Mouse (Mus musculus): Measurements from ENCODE around the gene Mcrip2.

Gene Mcrip2

DNA sequence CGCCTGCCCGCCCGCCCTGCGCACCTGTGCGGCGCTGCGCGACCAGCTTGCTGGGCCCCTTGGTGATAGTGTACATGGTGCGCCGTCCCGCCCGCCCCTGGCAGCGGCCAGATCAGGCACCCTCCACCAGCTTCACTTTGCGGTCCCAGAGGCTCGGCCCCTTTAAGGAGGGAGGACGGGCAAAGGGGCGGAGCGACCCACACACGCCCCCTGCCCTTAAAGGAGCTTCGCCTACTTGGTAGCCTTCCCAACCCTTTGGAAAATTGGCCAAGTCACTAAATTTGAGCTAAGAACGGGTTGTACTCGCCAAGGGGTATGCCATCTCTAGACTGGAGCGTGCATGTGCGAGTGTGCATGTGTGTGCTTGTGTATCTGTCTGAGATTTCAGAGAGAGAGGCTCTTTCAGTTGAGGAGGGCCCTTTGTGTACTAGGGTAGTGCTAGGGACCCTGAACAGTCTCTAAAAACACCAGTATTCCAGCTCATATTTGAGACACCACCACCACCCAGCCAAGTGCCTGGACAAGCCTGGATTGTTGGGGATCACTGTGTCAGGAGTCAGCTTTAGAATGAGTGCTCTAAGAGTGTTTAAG, at the start of gene Mcrip2:
Gene Mcrip2 (minus strand): TSS at position 164 of the 591 bp plus-strand sequence.
- DNase-seq, result peak; percentile 85

- DNase-seq, result no peak
Measured at GRCm38 (mm10) chr17:25918037-25918750, 49.6 kb upstream of the Mcrip2 start.

- DNase-seq, result no peak
Measured at GRCm38 (mm10) chr17:25916931-25917647, 48.5 kb upstream of the Mcrip2 start.

DNA sequence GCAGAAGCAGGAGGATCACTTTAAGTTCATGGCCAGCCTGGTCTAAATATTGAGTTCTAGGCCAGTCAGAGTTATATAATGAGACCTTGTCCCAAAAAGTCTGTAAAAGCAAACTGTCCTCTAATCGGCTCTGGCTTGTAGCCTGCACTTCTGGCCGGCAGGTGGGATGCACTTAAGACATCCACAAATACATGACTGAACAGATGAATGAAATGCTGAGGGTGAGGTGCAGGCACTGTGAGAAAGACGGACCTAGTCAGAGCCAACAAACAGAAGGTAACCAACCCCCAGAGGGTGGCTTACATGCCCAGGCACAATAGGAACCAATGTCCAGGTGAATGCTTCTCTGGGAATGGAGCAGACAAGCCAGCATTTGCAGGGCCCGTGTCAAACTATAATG, 45.7 kb upstream of the Mcrip2 start:
- DNase-seq, result no peak

DNA sequence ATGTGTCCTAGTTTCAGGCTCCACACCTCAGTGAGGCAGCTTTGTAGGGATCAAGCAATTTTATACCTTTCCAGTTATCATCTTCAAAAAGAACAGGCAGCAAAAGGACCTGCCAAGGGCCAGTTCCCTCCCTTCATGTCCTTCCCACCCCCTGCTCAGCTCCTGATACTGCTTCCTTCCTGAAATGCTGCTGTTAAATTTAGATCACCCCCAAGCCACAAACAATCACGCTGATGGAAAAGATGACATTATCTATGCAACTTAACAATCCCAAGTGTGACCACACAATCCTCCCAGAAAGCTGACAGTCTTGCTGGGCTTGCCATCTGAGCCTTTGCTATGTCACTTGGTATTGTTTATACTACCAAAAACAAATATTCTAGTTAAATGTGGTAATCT, 45.3 kb upstream of the Mcrip2 start:
- no peak for DNase-seq

DNA sequence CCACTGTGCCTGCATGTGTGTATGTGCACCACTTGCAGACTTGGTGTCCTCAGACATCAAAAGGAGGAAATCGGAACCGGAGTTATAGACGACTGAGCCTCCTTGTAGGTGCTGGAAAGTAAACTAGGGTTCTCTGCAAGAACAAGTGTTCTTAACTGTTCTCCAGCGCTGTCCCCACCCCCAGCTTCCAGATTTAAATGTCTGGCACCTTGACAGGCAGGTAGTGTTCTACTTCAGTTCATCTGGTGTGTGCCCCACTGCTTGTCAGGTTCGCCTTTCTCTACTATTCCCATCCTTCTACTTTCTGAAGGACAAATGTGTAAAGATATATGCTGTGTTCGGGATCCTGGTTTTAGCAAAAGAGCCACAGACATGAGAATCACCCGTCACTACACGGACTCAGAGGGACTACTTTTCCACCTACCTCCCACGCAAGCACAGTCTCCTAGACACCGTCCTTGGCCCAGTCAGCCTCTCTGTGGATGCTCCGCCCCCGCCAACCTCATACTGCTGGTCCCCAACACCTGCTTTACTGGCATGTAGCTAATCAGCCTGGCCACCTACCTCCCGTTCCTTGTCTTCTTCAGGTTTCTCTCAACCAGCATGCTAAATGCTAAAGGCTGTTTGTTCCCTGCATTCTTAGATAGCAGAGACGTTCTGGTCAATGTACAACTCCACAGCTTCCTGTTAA, 44.8 kb upstream of the Mcrip2 start:
- DNase-seq, result peak; percentile 89

- peak; percentile 35 for DNase-seq
Measured at GRCm38 (mm10) chr17:25911816-25912215, 43.3 kb upstream of the Mcrip2 start.

DNA sequence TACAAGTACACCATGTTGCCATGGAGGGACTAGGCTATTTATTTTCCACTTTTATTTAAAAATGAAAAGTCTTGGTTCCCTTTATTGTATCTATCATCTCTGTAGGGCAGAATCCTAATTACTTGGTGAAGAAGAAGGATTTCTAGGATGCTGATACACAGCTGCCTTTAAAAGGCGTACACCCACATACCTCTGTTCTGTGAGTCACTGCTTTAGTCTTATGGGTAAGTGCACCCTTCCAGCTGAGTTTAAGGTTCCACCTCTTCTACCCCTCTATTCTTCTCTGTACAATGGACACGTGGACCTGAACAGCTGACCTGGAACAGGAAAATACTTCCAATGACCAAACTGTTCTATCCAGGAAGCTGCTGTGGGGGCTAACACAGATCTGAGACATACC, 39.1 kb upstream of the Mcrip2 start:
- no peak for DNase-seq

DNA sequence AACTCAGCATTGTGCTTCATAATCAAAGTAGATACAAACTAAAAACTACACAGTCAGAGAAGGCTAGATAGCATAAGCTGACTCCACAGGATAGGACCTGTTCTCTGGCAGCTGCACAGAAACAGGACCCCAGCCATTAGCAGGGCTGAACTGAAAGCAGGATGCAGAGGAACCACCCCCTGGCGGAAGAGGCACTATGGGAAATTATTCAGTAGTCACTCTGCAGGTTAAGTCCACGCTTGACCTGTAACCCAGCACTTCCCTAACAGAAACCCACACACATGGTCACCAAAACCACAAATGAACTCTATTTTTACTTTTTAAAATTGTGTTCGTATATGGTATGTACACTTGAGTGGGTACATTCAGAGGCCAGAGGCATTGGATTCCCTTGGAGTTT, 34.5 kb upstream of the Mcrip2 start:
- no peak for DNase-seq

- no peak for DNase-seq
Measured at GRCm38 (mm10) chr17:25900193-25900592, 31.6 kb upstream of the Mcrip2 start.

DNA sequence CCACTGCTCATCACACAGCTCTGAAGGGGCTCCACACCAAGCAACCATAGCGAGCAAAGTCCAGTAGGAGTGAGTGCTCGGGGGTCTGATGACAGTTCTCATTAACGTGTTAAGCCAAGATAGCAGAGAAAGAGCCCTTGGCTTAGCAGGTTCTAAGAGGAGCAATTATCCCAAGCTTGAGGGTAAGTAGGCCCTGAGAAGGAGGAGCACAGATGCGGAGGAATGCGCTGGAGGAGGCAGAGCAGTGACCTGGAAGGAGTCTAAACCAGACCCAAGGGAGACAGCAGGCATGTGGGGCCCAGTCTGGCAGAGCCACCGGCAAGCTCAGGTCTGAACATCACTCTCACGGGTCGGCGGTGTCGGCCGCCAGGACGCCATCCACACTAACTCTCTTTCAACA, 27.3 kb upstream of the Mcrip2 start:
- DNase-seq, result no peak

- DNase-seq, result no peak
Measured at GRCm38 (mm10) chr17:25895415-25895814, 26.9 kb upstream of the Mcrip2 start.

DNA sequence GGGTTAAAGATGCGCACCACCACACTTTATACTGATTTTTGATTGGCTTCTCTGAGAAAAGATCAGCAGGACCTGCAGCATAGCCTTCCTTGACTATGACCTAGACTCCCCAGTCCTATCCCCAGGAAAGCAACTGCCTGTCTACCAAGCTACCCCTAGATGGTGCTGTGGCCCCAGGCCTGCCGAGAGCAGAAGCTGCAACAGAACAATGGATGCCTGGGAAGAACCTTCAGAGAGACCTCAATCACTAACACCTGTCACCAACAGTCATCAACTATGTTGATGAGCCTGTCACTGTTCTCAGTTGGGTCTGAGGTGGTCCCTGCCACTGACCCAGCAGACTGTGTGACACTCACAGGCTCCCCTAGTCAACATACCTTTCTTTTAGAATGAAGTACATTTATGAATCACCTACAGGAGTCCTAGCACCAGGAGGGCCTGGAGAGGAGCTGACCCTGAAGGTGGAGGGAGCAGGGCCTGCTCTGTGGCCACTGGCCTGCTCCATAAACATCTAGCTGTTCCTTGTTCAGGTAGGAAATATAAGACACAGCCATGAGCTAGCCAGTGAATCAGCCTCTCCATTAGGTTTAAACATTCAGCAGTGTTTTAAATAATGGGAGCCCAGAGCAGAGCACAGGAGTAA, 25.5 kb upstream of the Mcrip2 start:
- no peak for DNase-seq

DNA sequence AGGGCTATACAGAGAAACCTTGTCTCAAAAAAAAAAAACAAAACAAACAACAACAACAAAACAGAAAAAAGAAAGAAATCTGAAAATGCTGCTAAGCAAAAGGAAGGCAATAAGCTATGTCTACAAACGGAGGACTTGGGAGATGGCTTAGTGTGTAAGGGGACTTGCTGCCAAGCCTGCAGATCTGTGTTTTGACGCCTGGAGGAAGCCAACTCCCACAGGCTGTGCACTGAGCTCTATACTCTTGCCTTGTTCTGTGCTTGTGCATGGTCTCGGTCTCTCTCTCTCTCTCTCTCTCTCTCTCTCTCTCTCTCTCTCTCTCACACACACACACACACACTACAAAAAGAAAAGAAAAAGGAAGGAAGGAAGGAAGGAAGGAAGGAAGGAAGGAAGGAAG, 20.3 kb upstream of the Mcrip2 start:
- no peak for DNase-seq

DNA sequence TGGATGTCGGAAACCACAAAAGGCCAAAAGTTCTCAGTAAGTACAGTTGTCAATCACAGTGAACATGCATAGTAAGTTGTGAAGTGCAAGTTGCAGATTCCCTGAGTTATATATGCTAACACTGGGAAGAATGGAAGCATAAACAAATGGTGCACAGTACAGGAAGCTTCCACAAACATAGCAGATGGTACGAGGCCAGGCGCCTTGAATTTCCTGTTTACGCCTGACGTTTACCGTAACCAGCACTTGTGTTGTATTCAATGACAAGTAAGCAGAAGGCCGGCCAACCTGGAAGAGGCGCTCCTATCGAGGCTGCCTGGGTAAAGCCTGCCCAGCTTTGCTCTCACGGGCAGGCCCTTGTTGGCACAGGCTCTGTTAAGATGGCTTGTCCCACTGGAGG, 18.9 kb upstream of the Mcrip2 start:
- no peak for DNase-seq

DNA sequence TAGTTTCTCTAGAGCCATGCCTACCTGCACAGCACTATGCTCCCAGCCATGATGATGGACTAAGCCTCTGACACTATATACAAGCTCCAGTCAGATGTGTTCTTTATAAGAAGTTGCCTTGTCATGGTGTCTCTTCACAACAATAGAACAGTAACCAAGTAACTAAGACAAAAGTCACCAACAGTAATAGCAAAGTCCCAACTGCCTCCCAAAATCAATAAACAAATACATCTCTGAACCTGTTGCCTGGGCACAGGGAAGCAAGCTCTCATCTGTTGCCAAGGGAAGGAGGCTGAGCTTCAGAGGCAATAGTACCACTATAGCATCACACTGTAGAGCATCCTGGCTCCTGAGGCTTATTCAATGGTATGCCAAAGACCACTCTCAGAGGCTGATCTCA, 18.2 kb upstream of the Mcrip2 start:
- no peak for DNase-seq

- DNase-seq, result no peak
Measured at GRCm38 (mm10) chr17:25885636-25886035, 17.1 kb upstream of the Mcrip2 start.

GRCm38 (mm10) chr17:25883824-25884223, 15.3 kb upstream of the Mcrip2 start:
- no peak for DNase-seq

DNA sequence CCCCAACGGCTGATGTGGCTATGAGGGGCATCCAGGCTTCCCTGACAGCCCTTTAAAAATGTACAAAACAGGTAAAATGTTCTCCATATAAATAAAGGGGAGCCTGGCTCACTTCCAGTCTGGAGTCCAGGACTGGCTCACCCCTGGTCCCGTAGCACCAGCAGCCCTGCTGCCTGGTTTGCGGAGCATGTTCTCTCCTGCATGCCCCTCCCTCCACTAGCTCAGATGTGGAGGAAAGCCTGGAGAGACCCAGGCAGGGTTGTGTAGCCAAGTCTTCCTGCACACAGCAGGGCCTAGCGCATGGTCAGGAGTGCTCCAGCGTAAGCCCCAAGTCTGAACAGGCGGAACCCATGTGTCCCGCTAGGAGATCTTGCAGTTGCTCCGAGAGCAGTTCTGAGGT, 14.7 kb upstream of the Mcrip2 start:
- no peak for DNase-seq

DNA sequence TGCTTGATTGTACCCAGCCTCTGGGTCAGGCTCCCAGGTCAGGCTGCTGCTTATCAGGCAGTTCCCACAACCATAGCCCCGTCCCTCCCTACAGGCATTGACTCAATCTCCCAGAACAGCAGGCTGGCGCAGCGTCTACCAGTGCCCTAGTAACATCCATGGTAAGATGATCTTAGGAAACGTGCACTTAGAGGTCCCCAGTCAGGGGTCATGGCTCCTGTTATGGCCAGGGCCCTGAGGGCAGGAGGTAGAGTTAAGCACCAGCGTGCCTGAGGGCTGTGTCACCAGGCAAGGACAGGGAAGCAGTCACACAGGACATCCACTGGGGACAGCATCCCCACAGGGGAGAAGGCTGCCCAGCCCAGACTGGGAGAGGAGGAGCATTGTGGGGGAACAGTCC, 13.7 kb upstream of the Mcrip2 start:
- no peak for DNase-seq

DNA sequence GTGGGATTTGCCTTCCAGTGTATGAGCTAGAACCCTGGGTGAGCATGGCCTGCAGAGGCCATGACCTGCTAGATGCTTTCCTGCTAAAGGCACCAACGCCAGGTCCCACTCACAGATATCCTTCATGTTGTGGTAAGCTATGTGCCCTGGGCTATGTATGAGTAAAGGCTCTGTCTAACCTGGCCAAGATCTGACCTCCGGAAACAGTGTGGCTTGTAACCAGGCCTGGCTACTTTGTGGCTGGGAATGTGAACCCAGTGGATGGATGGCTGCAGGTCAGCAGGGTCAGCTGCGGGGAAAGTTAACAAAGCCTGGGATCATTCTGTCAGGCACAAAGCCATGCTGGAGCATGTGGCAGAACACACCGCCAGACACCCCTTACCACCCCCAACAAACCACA, 13.1 kb upstream of the Mcrip2 start:
- DNase-seq, result no peak

GRCm38 (mm10) chr17:25880913-25881641, 12.5 kb upstream of the Mcrip2 start:
- no peak for DNase-seq
